Mouse (Mus musculus) lung, postnatal 36 days (tissue): ENCODE results near the gene Il17rc.

ENCODE experiments used
- DNase-seq: peaks from one replicate; pipeline ENCODE4 v3.0.0; 2022; ENCODE audit warnings: mixed read lengths

The Il17rc gene

GRCm38 (mm10) chr6:113457952-113458534 is 13.2 kb upstream of the Il17rc start, which contains the start of gene Il17re:
Gene Il17re, plus strand, starts transcription at chr6:113458484.
- no peak for DNase-seq

DNA sequence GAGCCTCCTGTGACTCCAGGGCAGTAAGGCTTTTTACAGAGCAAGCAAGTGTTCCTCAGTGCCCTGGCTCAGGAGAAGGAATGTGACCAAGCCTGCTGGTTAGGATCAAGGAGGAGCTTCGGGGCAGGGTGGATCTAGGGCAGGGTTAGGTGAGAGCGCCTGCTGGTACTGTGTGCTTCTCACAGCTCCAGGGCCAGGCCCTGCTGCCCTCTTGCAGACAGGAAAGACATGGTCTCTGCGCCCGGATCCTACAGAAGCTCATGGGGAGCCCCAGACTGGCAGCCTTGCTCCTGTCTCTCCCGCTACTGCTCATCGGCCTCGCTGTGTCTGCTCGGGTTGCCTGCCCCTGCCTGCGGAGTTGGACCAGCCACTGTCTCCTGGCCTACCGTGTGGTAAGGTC is 12.6 kb upstream of the Il17rc start:
- peak; percentile 81 for DNase-seq

DNA sequence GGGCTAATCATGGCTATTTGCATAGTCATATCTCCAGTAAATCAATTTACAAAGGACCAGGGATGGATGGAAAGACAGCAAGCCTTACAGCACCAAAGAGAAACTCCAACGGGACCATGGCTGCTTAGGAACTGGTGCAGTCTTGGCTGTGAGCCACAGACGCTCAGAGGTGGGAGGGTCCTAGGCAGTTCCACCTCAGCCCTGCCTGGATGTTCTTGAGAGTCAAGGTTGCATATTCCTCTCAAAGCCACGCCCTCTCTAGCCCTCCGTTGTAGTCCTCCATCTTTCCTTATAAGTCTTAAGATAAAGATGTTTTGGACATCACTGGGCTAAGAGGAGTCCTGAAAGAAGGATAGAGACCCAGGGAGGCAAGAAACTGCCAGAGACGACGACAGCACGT is 7.2 kb upstream of the Il17rc start:
- DNase-seq: no peak

- no peak for DNase-seq
Measured at GRCm38 (mm10) chr6:113465602-113466001, 5.6 kb upstream of the Il17rc start.

DNA sequence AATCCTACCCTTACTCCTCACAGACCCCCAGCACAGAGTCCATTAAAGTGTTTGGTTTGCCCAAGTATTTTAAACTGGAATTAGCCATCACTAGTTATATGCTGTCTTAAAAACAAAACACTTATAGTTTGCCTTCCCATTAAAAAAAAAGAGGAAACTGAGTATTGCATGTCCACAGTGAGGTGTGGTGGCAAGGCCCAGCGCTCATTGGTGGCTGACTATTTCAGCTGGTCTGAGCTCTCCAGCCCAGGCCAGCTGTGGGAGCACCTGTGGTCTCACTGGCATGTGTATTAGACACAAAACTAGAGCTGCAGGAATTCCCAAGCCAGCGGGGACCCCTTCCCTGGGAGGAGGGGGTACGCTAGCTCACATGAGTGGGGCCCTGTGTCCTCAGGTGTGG is 2.7 kb upstream of the Il17rc start:
- DNase-seq: no peak

- peak; percentile 86 for DNase-seq
Measured at GRCm38 (mm10) chr6:113469021-113469420, 2.2 kb upstream of the Il17rc start.

DNA sequence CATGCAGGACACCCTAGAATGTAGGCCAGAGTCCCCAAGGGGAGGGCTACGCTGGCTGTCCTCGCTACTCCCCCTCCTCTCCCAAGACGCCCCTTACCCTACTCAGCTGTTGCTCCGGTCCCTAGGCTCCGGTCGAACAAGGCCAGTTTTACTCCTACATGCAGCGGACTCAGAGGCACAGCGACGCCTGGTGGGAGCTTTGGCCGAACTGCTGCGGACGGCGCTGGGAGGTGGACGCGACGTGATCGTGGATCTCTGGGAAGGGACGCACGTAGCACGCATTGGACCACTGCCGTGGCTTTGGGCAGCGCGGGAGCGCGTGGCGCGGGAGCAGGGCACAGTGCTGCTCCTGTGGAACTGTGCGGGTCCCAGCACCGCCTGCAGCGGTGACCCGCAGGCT is 1.8 kb upstream of the Il17rc start:
- peak; percentile 87 for DNase-seq

DNA sequence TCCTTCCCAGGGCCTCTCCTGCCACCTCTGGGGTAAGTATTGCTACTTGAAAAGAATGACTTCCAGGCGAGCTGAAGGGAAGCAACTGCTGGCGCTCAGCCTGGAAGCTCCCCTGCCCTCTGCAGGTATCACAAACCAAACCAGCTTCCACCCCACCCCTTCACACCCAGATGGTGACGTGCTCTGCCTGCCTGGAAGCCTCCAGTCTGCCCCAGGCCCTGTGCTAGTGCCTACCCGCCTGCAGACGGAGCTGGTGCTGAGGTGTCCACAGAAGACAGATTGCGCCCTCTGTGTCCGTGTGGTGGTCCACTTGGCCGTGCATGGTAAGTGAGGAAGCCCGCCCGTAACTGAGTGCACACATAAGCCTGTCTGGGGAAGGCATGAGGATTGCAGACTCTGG is 834 bp downstream of the Il17rc start:
- no peak for DNase-seq

DNA sequence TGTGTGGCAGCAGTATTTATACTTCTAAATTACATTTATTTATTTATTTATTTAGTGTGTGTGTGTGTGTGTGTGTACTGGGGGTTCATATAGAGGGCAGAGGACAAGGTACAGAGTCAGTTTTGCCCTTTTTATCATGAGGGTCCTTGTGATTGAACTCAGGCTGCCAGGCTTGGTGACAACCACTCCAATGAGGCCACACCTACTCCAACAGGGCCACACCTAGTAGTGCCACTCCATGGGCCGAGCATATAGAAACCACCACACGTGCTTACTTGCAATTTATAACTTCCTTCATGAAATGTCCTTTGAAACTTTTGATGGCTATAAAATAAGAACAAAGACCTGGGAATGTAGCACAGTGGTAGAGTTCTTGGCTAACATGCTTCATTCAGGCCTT is 2.0 kb downstream of the Il17rc start:
- no peak for DNase-seq

- DNase-seq: no peak
Measured at GRCm38 (mm10) chr6:113473715-113474114, 2.5 kb downstream of the Il17rc start.

- no peak for DNase-seq
Measured at GRCm38 (mm10) chr6:113477353-113477752, 6.1 kb downstream of the Il17rc start.

GRCm38 (mm10) chr6:113478906-113479305 is 7.7 kb downstream of the Il17rc start:
- no peak for DNase-seq

GRCm38 (mm10) chr6:113480555-113481373 is 9.5 kb downstream of the Il17rc start:
- DNase-seq: peak; percentile 67

DNA sequence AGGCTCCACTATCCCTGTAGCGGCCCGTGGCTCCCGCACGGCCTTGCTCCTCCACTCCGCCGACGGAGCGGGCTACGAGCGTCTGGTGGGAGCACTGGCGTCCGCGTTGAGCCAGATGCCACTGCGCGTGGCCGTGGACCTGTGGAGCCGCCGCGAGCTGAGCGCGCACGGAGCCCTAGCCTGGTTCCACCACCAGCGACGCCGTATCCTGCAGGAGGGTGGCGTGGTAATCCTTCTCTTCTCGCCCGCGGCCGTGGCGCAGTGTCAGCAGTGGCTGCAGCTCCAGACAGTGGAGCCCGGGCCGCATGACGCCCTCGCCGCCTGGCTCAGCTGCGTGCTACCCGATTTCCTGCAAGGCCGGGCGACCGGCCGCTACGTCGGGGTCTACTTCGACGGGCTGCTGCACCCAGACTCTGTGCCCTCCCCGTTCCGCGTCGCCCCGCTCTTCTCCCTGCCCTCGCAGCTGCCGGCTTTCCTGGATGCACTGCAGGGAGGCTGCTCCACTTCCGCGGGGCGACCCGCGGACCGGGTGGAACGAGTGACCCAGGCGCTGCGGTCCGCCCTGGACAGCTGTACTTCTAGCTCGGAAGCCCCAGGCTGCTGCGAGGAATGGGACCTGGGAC is 11.4 kb downstream of the Il17rc start:
- peak; percentile 28 for DNase-seq

- peak; percentile 98 for DNase-seq
Measured at GRCm38 (mm10) chr6:113483100-113483615, 11.9 kb downstream of the Il17rc start, which contains the start of gene Creld1. Gene Creld1, plus strand, starts transcription at chr6:113483297.

DNA sequence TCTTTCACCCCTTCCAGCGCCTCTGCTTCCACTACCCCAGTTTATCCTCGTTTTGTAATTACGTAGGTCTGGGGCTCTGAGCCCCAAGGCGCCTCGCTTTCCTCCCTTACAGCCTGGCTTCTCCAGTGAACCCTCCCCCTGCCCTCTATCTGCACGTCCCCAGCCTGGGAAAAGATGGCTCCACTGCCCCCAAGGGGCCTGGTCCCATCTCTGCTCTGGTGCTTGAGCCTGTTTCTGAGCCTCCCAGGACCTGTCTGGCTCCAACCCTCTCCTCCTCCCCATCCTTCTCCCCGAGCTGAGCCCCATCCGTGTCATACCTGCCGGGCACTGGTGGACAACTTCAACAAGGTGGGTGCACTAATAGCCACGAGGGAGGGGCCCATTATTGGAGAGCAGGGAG is 12.5 kb downstream of the Il17rc start:
- DNase-seq: no peak

DNA sequence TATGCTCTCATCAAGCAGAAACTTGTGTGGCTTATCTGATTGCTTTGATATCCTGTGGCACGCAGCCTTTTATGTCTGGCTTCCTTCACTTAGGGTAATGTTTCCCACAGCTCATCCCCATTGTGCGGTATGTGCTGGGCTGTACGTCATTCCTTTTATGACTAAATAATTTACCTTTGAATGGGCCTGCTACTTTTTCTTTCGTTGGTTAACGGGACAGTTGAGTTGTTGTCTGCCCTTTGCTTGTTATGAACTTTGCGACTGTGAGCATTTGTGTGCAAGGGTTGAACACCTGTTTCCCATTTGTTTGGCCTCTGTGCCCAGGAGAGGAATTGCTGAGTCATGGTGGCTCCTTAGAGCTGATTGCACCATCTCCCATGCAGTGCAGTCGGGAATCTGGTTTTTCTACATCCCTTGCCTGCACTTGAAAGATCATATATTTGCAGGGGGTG is 15.9 kb downstream of the Il17rc start:
- DNase-seq: peak; percentile 79

- no peak for DNase-seq
Measured at GRCm38 (mm10) chr6:113489410-113489809, 18.2 kb downstream of the Il17rc start.

DNA sequence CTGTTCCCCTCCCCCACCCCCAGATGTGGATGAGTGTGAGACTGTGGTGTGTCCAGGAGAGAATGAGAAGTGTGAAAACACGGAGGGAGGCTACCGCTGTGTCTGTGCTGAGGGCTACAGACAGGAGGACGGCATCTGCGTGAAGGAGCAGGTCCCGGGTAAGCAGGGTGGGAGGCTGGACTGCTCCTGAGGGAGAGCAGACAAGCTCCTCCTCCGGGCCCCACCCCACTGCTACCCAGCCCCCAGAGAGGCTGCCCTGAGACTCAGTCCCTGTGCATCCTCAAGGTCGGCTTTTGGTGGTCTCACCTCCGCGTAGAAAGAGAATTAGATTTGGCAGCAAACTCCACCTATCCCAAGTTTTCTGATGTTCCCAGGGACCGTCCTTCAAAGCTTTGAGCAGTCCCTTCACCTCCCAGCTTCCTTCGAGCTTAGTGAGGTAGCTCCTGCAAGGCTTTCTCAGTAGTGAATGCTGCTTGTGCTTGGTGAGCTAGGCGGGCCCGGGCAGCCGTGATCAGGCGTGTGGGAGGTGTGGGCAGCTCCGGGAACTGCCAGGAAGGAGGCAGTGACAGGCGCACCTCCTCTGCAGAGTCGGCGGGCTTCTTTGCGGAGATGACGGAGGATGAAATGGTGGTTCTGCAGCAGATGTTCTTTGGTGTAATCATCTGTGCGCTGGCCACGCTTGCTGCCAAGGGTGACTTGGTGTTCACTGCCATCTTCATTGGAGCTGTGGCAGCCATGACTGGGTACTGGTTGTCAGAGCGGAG is 21.1 kb downstream of the Il17rc start:
- no peak for DNase-seq

- DNase-seq: peak; percentile 84
Measured at GRCm38 (mm10) chr6:113494258-113494788, 23.1 kb downstream of the Il17rc start.

DNA sequence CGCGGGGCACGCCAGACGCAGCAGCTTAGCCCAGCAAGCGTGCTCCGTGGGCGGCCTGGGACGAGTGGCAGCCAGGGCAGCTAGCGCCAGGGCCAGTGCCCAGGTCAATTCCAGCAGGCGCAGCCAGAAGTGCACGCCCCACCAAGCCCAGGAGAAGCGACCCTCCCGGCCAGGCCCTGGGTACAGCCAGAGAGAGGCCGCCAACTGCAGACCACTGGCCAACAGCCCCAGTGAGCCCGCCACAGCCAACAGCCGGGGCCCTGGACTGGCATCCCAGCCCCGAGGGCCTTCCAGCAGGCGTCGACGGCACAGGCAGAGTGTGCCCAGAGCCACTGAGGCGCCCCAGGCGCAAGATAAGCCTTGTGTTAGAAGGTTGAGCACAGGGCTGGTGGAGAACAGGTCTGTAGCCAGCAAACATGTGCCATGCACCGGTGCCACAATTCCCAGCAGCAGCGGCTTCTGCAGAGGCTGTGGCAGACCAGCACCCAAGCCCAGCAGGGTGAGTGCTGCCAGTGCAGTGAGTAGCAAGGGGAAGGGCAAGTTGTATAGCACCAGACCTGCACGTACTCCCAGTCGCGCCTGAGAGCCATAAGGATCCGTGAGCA is 23.9 kb downstream of the Il17rc start:
- no peak for DNase-seq

- no peak for DNase-seq
Measured at GRCm38 (mm10) chr6:113499346-113499745, 28.1 kb downstream of the Il17rc start.
